Mouse (Mus musculus) natural killer cell, adult 2 months (primary cell): ENCODE measurements around the gene Tra2b.
"Not testable (repeated sequence)": the region's sequence is repeated elsewhere in the genome, so short reads cannot be mapped to it uniquely, and the experiment has no call there.

Experiments used
- DNase-seq, 2 experiments: peaks; one replicate each; pipeline ENCODE4 v3.0.0; 2022; ENCODE audit warnings: low spot score in 2 of 2

The Tra2b gene

GRCm38 (mm10) chr16:22265849-22266376 lies at the start of gene Tra2b:
Gene Tra2b (minus strand): TSS chr16:22266005.
- DNase-seq = peak; percentile 96 to 97

- peak in 1 of 2 experiments; percentile 25 for DNase-seq
Observed at GRCm38 (mm10) chr16:22310649-22311048, 44.8 kb upstream of the Tra2b start.

- peak; percentile 54 to 62 for DNase-seq
Observed at GRCm38 (mm10) chr16:22302606-22303005, 36.8 kb upstream of the Tra2b start.

DNA sequence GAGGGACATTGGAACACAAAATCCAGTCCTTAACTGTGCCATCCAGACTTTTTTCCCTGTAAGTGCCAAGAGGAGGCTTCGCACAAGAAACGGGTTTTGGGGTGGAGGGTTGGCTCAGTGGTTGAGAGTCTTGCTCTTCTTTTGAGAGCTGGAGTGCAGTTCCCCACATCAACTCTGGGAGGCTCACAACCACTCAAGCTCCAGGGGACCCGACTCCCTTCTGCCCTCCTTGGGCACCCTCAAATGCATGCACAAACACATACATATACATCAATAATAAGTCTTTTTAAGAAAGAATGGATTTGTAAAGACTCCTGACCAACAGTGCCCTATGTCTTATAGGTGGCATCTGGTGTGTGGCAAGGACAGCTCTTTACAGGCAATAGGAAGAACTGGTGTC lies 35.6 kb upstream of the Tra2b start:
- no peak for DNase-seq

- DNase-seq = no peak
Observed at GRCm38 (mm10) chr16:22296901-22297300, 31.1 kb upstream of the Tra2b start.

DNA sequence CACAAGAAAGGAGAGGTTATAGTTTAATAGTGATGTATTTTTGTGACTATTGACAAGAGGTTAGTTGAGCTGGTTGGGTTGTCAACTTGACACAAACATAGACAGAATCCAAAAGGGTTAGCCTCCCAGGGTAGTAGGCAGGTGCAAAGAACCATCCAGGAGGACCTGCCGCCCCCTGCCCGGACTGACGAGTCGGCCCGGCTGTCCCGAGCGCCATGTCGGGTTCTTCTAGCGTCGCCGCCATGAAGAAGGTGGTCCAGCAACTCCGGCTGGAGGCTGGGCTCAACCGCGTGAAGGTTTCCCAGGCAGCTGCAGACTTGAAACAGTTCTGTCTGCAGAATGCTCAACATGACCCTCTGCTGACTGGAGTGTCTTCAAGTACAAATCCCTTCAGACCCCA lies 29.0 kb upstream of the Tra2b start:
- DNase-seq = not testable (repeated sequence)

GRCm38 (mm10) chr16:22293600-22293999 lies 27.8 kb upstream of the Tra2b start:
- peak in 1 of 2 experiments; percentile 10 for DNase-seq

- DNase-seq = no peak
Observed at GRCm38 (mm10) chr16:22292394-22292793, 26.6 kb upstream of the Tra2b start.

- DNase-seq = no peak
Observed at GRCm38 (mm10) chr16:22289643-22290042, 23.8 kb upstream of the Tra2b start.

GRCm38 (mm10) chr16:22286996-22287395 lies 21.2 kb upstream of the Tra2b start:
- DNase-seq = no peak

DNA sequence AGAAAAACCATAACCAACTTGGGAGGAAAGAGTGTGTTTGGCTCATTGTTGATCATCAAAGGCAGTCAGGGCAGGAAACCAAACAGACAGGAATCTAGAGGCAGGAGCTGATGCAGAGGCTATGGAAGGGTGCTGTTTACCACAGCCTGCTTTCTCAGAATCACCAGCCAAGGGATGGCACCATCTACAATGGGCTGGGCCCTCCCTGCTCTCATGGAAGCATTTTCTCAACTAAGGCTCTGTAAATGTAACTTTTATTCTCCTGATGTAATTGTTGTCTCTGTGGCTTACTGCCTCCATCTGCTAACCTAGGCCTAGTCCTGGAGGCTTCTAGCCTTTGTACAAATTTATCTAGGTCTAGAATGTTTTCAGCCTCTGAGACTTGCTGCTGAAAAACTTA lies 10.7 kb upstream of the Tra2b start:
- DNase-seq = no peak

DNA sequence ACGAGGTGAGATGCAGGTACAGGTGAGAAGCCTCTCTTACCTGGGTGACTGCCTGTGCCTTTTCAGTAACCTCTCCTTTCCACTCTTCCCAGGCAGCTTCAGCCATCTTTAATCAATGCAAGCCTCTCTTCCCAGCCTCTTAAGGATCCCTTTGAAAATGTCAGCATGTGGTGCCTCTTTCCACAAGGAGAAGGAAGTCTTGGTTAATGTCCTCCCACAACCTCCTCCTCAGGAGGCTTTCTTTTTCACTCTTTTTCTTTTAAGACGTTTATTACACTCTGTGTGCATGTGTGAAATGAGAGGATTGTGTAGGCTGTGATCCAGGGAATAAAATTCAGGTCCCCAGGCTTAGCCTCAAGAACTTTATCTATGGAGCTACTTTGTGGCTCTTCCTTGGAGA lies 9.3 kb upstream of the Tra2b start:
- no peak for DNase-seq

DNA sequence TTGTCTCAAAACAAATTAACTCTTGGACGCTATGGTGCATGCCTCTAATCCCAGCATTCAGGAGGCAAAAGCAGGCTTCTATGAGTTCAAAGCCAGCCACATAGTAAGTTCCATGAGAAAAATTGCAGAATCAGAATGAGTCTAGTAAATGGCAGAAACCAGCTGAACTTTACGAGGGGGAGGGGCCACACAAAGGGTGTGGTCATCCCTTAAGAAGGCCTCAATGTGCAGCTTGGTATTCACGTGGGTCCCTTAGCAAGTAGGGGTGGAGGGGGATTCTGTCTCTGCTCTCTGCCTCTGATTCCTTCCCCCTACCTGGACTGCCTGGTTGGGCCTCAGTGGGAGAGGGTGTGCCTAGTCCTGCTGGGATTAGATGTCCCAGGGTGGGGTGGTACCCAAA lies 4.7 kb upstream of the Tra2b start:
- no peak for DNase-seq

- no peak for DNase-seq
Observed at GRCm38 (mm10) chr16:22266384-22266783, 579 bp upstream of the Tra2b start.

DNA sequence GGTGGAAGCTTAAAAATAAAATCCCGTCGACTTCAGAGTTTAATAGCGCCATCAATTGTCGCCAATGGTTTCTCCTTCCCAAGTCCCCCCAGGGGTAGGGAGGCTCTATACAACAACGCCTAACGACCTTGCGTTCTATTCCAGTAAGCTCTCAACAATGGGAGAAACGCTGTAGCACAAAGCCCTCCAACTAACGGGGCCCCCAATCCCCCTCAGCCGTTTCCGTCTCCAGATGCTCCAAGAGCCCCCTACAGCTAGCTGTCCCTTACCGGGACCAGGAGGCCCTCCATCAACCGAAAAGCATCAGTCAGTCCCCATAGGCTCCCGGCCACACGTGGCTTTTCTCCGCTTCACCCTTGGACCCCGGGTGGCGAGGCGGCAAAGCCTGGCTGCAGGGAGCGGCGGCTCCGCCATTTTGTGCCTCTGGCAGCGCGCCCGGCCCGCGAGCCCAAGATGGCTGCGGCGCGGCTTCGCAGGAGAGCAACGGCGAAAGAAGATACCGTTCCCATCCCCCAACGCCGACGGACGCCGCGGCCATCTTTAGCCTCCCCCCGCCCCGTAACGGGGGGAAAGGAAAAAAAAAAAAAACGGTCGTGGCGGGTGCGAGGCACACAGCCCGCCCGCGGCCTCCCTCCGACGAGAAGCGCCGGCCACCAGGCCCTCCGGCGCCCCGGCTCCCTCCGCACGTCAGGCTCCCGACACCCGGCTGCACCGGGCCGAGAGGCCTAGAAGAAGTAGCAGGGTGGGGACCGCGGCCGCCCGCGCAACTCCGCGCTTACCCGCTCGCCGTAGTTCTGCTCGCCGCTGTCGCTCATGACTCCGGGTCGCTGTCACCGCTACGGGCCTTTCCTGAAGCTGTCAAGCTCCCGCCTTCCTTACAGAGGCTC lies 600 bp downstream of the Tra2b start:
- DNase-seq = peak; percentile 68 to 81

DNA sequence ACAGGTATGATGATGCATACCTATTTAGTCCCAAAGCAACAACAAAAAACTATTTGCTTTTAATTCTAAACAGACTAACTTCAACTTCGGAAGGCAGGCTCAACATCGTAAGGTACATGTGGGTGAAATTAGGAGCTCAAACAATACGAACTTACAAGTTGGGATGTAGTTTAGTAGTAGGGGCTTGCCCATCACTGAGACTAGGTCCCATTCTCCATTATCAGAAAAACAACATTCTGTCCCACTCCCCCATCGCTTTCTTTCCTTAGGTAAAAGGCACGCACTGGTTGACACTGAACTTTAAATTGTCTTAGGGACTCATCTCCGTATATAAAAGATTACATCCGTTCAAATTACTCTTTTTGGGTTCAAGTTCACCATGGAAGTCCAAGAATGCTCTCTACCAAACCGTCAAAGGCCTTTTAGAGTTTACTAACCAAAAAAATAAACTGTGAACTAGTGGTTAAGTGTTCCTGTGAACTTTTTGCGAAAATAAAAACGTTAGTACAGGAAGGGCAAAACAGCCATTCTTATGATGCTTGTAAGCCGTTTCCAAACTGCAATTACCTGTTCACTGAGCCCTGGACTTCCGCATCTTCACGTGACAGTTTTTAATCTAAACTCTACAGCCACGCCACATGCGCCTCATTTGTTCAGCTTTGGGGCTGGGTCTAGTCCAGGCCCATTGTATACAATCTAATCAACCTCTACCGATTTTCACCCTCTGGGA lies 1.4 kb downstream of the Tra2b start:
- peak; percentile 34 to 56 for DNase-seq

DNA sequence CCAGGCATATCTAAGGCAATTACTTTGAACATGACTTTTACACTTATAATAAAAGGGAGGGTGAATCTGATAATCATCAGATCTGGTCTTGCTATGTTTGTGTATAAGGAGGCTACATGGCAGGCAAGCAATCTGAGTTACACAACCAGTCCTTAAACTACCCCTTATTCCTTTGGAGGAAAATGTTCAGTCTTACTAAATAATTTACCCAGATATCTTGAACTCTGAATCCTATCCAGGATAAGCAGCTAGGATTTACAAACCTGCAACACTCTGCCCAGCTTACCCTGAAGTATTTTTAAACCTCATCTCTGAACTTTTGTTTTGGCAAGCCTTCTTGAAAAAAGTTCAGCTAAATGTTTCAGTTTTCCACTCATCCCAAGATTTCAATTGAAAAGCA lies 2.7 kb downstream of the Tra2b start:
- DNase-seq = no peak

DNA sequence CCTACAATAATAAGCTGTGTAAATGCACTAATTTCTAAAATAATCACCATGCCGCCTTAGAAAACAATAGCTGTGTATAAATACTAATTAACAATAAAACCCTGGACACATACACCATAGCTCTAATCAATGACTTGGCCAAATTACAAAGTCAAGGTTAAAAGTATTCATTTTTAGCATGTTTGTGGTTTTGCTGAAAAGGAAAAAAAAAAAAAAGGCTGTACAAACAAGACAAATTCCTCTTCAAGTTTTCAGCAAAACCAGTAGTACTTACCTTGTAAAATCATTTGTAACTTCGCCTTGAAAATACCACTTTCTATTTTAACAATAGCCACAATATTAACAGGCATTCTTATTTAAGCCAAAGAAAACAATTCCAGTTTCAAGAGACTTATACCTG lies 4.2 kb downstream of the Tra2b start:
- no peak for DNase-seq

- no peak for DNase-seq
Observed at GRCm38 (mm10) chr16:22260423-22261143, 5.2 kb downstream of the Tra2b start.

DNA sequence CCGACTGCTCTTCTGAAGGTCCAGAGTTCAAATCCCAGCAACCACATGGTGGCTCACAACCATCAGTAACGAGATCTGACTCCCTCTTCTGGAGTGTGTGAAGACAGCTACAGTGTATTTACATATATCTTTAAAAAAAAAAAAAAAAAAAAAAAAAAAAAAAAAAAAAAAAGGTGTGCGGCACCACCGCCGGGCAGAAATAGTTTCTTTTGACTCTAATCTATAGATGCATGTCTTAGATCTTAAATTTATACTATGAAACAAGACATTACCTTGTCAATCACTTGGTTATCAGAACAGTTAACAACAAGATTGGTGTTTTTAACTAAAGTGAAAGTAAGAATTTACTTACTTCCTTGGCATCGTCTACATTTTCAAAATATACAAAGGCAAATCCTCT lies 13.6 kb downstream of the Tra2b start:
- not testable (repeated sequence) for DNase-seq

- DNase-seq = no peak
Observed at GRCm38 (mm10) chr16:22250307-22250706, 15.5 kb downstream of the Tra2b start.

DNA sequence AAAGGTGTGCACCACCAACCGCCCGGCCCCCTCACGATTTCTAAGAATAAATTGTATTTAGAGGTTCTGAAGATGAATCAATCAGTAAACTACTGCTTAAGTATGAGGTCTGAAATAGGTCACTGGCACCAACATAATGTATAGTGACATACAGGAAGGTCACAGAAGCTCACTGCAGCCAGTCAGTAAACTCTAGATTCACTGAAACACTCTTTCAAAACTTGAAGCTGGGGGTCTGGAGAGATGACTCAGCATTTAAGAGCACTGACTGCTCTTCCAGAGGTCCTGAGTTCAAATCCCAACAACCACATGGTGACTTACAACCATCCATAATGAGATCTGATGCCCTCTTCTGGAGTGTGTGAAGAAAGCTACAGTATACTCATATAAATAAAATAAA lies 16.1 kb downstream of the Tra2b start:
- DNase-seq = no peak
